Mouse (Mus musculus): Measurements from ENCODE around the gene D1Pas1. TPM values are rescaled to one million over a fixed set of nuclear protein-coding genes. Genes with fewer than 3 reads are reported as not detected.

D1Pas1 gene
- polyA plus RNA-seq, 1 experiment from 2014 or later, result not detected

Other genes starting within 250 kb of the D1Pas1 start
- 28.8 and 29.2 TPM in 2 replicates for gene Rrp15, start 218.1 kb upstream of the D1Pas1 start, polyA plus RNA-seq (2015; fragmentation: Nextera tagmentation; extraction: Ambion mirVana)
- 2.1 and 2.5 TPM in 2 replicates for gene Spata17, start 248.0 kb downstream of the D1Pas1 start, polyA plus RNA-seq (2015; fragmentation: Nextera tagmentation; extraction: Ambion mirVana)
- gene Gpatch2, start 248.1 kb downstream of the D1Pas1 start, polyA plus RNA-seq (2015; fragmentation: Nextera tagmentation; extraction: Ambion mirVana), result 17.4 and 18.6 TPM in 2 replicates